Mouse (Mus musculus): ENCODE measurements around the gene Serpinb1b. TPM values are rescaled to one million over a fixed set of nuclear protein-coding genes. Genes with fewer than 3 reads are reported as not detected.

Serpinb1b gene
- polyA plus RNA-seq, 1 experiment from 2014 or later: 45.4 TPM

- H3K27ac ChIP-seq (ENCODE audit: low read depth, low read length): 0 out of 2 replicates have a peak overlapping the region, but pooled peaks have one; percentile 48
- H3K9ac ChIP-seq (replicated peaks; ENCODE audit: low read depth, low read length): no peak overlapping the region
- peak; percentile 33; the same call in 1 of the 2 replicates for ATAC-seq (ENCODE audit: low read depth)
- 71% methylated on average over 5 of the region's 5 CpGs for WGBS
- no peaks in the 10 kb centered on the region for H3K4me1 ChIP-seq (ENCODE audit: control insufficient read depth, insufficient read depth, low read length)
- H3K9me3 ChIP-seq (ENCODE audit: control insufficient read depth, low read length): no peaks in the 10 kb centered on the region
- H3K4me3 ChIP-seq (ENCODE audit: low read depth, low read length): no peak overlapping the region
- no peaks in the 10 kb centered on the region for H3K36me3 ChIP-seq (ENCODE audit: control insufficient read depth, insufficient read depth, low read length)
- H3K27me3 ChIP-seq (ENCODE audit: control insufficient read depth, insufficient read depth, low read length): no peaks in the 10 kb centered on the region
- no peak overlapping the region for H3K4me2 ChIP-seq (ENCODE audit: low read depth, low read length)
These were observed 6.8 kb downstream of the Serpinb1b start for GRCm38 (mm10) chr13:33084975-33085694.

DNA sequence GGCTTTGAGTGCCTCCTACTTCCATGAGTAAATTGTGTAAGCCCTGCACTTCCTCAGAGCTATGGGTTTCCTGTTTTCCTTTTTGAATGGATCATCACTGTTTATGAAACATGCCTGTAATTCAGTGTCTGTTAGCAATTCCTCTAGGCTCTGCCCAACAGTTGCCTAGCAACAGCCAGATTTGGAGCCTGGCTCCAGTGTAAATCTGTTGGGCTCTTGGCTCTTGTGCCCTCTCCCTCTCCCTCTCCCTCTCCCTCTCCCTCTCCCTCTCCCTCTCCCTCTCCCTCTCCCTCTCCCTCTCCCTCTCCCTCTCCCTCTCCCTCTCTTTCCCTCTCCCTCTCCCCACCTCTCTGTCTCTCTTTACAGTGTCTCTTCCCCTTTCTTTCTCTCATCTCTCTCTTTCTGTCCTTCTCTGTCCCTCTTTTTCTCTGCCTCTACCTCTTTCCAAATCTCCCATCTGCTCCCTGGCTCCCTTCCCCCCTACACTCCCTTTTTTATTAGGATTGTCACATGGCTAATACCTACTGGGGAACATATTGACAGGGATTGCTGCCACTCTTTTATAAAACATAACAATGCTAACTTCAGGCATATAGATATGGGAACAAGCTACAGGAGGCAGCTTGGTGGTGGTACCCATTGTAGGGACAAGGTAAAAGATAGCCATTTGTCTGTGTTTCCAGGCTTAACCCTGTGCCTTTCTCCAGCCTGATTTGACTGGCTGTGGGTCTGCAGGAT is 7.5 kb downstream of the Serpinb1b start:
- Histone ChIP-seq H3K27ac (ENCODE audit: low read depth, low read length) (no peak overlapping the region), H3K9ac (replicated peaks; ENCODE audit: low read depth, low read length) (no peak overlapping the region), H3K4me3 (ENCODE audit: low read depth, low read length) (no peak overlapping the region), H3K9me3 (ENCODE audit: control insufficient read depth, low read length) (no peaks in the 10 kb centered on the region), H3K36me3 (ENCODE audit: control insufficient read depth, insufficient read depth, low read length) (no peaks in the 10 kb centered on the region), H3K4me1 (ENCODE audit: control insufficient read depth, insufficient read depth, low read length) (no peaks in the 10 kb centered on the region), H3K4me2 (ENCODE audit: low read depth, low read length) (no peak overlapping the region), H3K27me3 (ENCODE audit: control insufficient read depth, insufficient read depth, low read length) (no peaks in the 10 kb centered on the region)
- ATAC-seq (ENCODE audit: low read depth): peak; percentile 82

GRCm38 (mm10) chr13:33089566-33089965 is 11.2 kb downstream of the Serpinb1b start:
- Histone ChIP-seq H3K4me1 (ENCODE audit: control insufficient read depth, insufficient read depth, low read length) (no peaks in the 10 kb centered on the region), H3K9me3 (ENCODE audit: control insufficient read depth, low read length) (no peaks in the 10 kb centered on the region), H3K4me2 (ENCODE audit: low read depth, low read length) (no peak overlapping the region), H3K9ac (replicated peaks; ENCODE audit: low read depth, low read length) (no peak overlapping the region), H3K27me3 (ENCODE audit: control insufficient read depth, insufficient read depth, low read length) (no peaks in the 10 kb centered on the region), H3K27ac (ENCODE audit: low read depth, low read length) (no peak overlapping the region), H3K36me3 (ENCODE audit: control insufficient read depth, insufficient read depth, low read length) (no peaks in the 10 kb centered on the region), H3K4me3 (ENCODE audit: low read depth, low read length) (no peak overlapping the region)
- 87% methylated on average over 3 of the region's 3 CpGs for WGBS
- no peak for ATAC-seq (ENCODE audit: low read depth)

DNA sequence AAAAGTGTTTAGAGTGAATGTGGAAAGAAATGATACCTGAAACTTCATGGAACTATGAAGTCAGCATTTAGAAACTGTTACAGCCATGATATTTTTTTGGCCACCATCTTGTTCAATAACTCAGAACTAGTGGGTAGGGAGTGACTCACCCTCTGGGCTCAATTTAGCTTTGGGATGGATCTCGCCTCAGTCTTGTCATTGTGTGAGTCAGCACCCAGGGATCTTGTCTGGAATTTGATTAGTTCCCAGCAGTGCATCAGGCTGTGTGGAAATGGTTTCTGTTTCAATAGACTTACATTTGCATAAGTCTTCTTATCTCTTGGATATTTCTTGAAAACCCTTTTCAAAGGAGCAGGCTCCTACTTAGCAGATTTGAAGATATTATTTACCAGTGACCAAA is 12.2 kb downstream of the Serpinb1b start:
- Histone ChIP-seq H3K4me3 (ENCODE audit: low read depth, low read length) (no peak overlapping the region), H3K4me1 (ENCODE audit: control insufficient read depth, insufficient read depth, low read length) (no peaks in the 10 kb centered on the region), H3K9ac (replicated peaks; ENCODE audit: low read depth, low read length) (no peak overlapping the region), H3K36me3 (ENCODE audit: control insufficient read depth, insufficient read depth, low read length) (no peaks in the 10 kb centered on the region), H3K27me3 (ENCODE audit: control insufficient read depth, insufficient read depth, low read length) (no peaks in the 10 kb centered on the region), H3K9me3 (ENCODE audit: control insufficient read depth, low read length) (no peaks in the 10 kb centered on the region), H3K4me2 (ENCODE audit: low read depth, low read length) (no peak overlapping the region), H3K27ac (ENCODE audit: low read depth, low read length) (no peak overlapping the region)
- WGBS: 82% methylated on average over 1 of the region's 1 CpGs
- no peak for ATAC-seq (ENCODE audit: low read depth)

DNA sequence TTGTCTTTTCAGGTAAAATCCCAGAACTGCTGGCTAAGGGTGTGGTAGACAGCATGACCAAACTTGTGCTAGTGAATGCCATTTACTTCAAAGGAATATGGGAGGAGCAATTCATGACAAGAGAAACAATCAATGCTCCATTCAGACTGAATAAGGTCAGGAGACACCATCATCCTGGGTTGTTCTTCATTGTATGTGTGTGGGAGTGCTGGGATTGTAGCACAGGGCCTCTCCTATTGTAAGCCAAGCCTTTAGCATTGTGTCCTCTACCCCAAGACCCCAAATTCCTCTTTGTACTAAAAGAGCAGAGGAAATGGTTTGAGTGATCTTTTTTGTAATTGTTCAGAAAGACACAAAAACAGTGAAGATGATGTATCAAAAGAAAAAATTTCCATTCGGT is 12.9 kb downstream of the Serpinb1b start:
- Histone ChIP-seq H3K9me3 (ENCODE audit: control insufficient read depth, low read length) (no peaks in the 10 kb centered on the region), H3K4me2 (ENCODE audit: low read depth, low read length) (no peak overlapping the region), H3K4me3 (ENCODE audit: low read depth, low read length) (no peak overlapping the region), H3K9ac (replicated peaks; ENCODE audit: low read depth, low read length) (no peak overlapping the region), H3K27ac (ENCODE audit: low read depth, low read length) (no peak overlapping the region), H3K36me3 (ENCODE audit: control insufficient read depth, insufficient read depth, low read length) (no peaks in the 10 kb centered on the region), H3K27me3 (ENCODE audit: control insufficient read depth, insufficient read depth, low read length) (no peaks in the 10 kb centered on the region), H3K4me1 (ENCODE audit: control insufficient read depth, insufficient read depth, low read length) (no peaks in the 10 kb centered on the region)
- ATAC-seq (ENCODE audit: low read depth): no peak
- WGBS: 100% methylated on average over 1 of the region's 1 CpGs

- no peak overlapping the region for H3K27ac ChIP-seq (ENCODE audit: low read depth, low read length)
- no peak overlapping the region for H3K4me3 ChIP-seq (ENCODE audit: low read depth, low read length)
- no peaks in the 10 kb centered on the region for H3K36me3 ChIP-seq (ENCODE audit: control insufficient read depth, insufficient read depth, low read length)
- no peak overlapping the region for H3K9ac ChIP-seq (replicated peaks; ENCODE audit: low read depth, low read length)
- H3K27me3 ChIP-seq (ENCODE audit: control insufficient read depth, insufficient read depth, low read length): no peaks in the 10 kb centered on the region
- no peaks in the 10 kb centered on the region for H3K9me3 ChIP-seq (ENCODE audit: control insufficient read depth, low read length)
- H3K4me1 ChIP-seq (ENCODE audit: control insufficient read depth, insufficient read depth, low read length): no peaks in the 10 kb centered on the region
- no peak overlapping the region for H3K4me2 ChIP-seq (ENCODE audit: low read depth, low read length)
- 94% methylated on average over 1 of the region's 1 CpGs for WGBS
- no peak for ATAC-seq (ENCODE audit: low read depth)
These were observed 17.2 kb downstream of the Serpinb1b start for GRCm38 (mm10) chr13:33095575-33095974.

DNA sequence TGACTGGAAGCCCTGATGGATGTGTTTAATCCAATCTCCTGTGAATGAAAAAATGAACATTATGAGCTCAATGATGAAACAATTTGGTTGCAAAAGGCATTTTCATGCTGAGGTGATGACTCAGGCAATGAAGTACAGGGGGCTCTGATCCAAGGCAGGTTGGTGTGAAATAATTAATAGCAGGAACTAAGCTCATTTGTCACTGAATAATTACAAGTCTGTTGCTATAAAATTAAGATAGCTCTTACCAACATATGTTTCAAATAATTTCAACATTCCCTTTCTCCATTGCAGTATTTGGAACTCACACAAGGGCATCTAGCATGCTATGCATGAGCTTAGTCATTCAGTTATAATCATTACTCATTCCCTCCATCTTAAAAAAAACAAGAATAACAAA is 27.3 kb downstream of the Serpinb1b start:
- ATAC-seq (ENCODE audit: low read depth): no peak
- H3K4me2 ChIP-seq (ENCODE audit: low read depth, low read length): no peak overlapping the region
- H3K9me3 ChIP-seq (ENCODE audit: control insufficient read depth, low read length): no peaks in the 10 kb centered on the region
- no peak overlapping the region for H3K4me3 ChIP-seq (ENCODE audit: low read depth, low read length)
- no peaks in the 10 kb centered on the region for H3K4me1 ChIP-seq (ENCODE audit: control insufficient read depth, insufficient read depth, low read length)
- no peaks in the 10 kb centered on the region for H3K27me3 ChIP-seq (ENCODE audit: control insufficient read depth, insufficient read depth, low read length)
- H3K36me3 ChIP-seq (ENCODE audit: control insufficient read depth, insufficient read depth, low read length): no peaks in the 10 kb centered on the region
- H3K9ac ChIP-seq (replicated peaks; ENCODE audit: low read depth, low read length): no peak overlapping the region
- H3K27ac ChIP-seq (ENCODE audit: low read depth, low read length): no peak overlapping the region

GRCm38 (mm10) chr13:33113054-33113453 is 34.7 kb downstream of the Serpinb1b start:
- ATAC-seq (ENCODE audit: low read depth): no peak
- Histone ChIP-seq H3K27me3 (ENCODE audit: control insufficient read depth, insufficient read depth, low read length) (no peaks in the 10 kb centered on the region), H3K4me1 (ENCODE audit: control insufficient read depth, insufficient read depth, low read length) (no peaks in the 10 kb centered on the region), H3K36me3 (ENCODE audit: control insufficient read depth, insufficient read depth, low read length) (no peaks in the 10 kb centered on the region), H3K4me2 (ENCODE audit: low read depth, low read length) (no peak overlapping the region), H3K27ac (ENCODE audit: low read depth, low read length) (no peak overlapping the region), H3K9me3 (ENCODE audit: control insufficient read depth, low read length) (no peaks in the 10 kb centered on the region), H3K4me3 (ENCODE audit: low read depth, low read length) (no peak overlapping the region), H3K9ac (replicated peaks; ENCODE audit: low read depth, low read length) (no peak overlapping the region)
- WGBS: 78% methylated on average over 3 of the region's 3 CpGs

DNA sequence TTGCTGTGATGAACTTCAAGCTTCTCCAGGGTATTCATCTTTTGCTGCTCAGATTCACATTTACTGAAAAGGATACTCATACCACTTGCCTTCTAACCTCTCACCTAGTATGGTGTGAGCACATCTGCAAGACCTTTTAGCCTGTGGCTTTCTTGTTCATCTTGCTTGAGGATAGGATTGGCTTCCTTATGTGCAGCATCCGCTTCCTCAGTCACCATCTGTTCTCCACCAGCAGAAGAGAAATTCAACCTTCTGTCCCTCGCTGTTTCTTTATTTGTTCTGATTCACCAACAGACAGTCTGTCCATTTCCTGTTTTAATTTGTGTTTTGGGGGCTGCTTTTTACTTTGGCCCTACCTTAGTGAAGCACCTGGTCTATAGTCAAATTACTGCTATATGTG is 59.3 kb downstream of the Serpinb1b start:
- Histone ChIP-seq H3K36me3 (ENCODE audit: control insufficient read depth, insufficient read depth, low read length) (no peaks in the 10 kb centered on the region), H3K27me3 (ENCODE audit: control insufficient read depth, insufficient read depth, low read length) (no peaks in the 10 kb centered on the region), H3K27ac (ENCODE audit: low read depth, low read length) (no peak overlapping the region), H3K9me3 (ENCODE audit: control insufficient read depth, low read length) (no peaks in the 10 kb centered on the region), H3K4me1 (ENCODE audit: control insufficient read depth, insufficient read depth, low read length) (no peaks in the 10 kb centered on the region), H3K9ac (replicated peaks; ENCODE audit: low read depth, low read length) (no peak overlapping the region), H3K4me3 (ENCODE audit: low read depth, low read length) (no peak overlapping the region), H3K4me2 (ENCODE audit: low read depth, low read length) (no peak overlapping the region)
- 91% methylated on average over 2 of the region's 2 CpGs for WGBS
- ATAC-seq (ENCODE audit: low read depth): no peak

All from neural tube, embryonic 14.5 days (tissue).